Mouse (Mus musculus) CH12.LX (cell line): ENCODE measurements around the gene Pip5kl1. TPM values are rescaled to one million over a fixed set of nuclear protein-coding genes. Genes with fewer than 3 reads are reported as not detected.

Experiments
- DNase-seq: peaks from one replicate; pipeline ENCODE4 v3.0.0-alpha.2; 2013; ENCODE audit errors: extremely low read depth
- H3K27ac ChIP-seq: 2 replicates; pipeline ENCODE4 v1.5.1; 2012; ENCODE audit warnings: low read depth, mild to moderate bottlenecking, control low read depth, moderate library complexity; ENCODE audit not compliant: insufficient read depth
- H3K27me3 ChIP-seq: replicated peaks from 2 replicates; pipeline ENCODE3; 2012; ENCODE audit warnings: inconsistent platforms
- H3K36me3 ChIP-seq, 2 experiments: replicated peaks in 1 of 2; 2 replicates each; pipeline versions ENCODE3 to v1.6.1; 2012; ENCODE audit warnings: inconsistent platforms in 1 of 2, low read length in 1 of 2, mild to moderate bottlenecking in 1 of 2, mixed read lengths in 1 of 2, moderate library complexity in 1 of 2; ENCODE audit not compliant: control insufficient read depth in 1 of 2, insufficient read depth in 1 of 2
- H3K4me1 ChIP-seq, 2 experiments: 2 replicates each; pipeline ENCODE4 v1.6.1; 2012; ENCODE audit warnings: inconsistent platforms in 1 of 2, moderate library complexity in 1 of 2; ENCODE audit not compliant: insufficient read depth in 2 of 2, control insufficient read depth in 1 of 2
- H3K4me2 ChIP-seq: 2 replicates; pipeline ENCODE4 v1.6.1; 2012; ENCODE audit warnings: low read depth, mild to moderate bottlenecking, control low read depth; ENCODE audit not compliant: poor library complexity, insufficient read depth, severe bottlenecking
- H3K4me3 ChIP-seq, 3 experiments: fragments of 150-350 bp in 1 of 3; sonication (generic) in 1 of 3; replicated peaks in 1 of 3; 2 replicates each; pipeline versions ENCODE3 to v1.5.1; 2011 to 2012; ENCODE audit warnings: low read depth in 2 of 3, low read length in 2 of 3, mild to moderate bottlenecking in 2 of 3, moderate library complexity in 2 of 3, control low read depth in 1 of 3, improper control_type of control experiment in 1 of 3, inconsistent platforms in 1 of 3, mixed read lengths in 1 of 3; ENCODE audit not compliant: poor library complexity in 1 of 3
- H3K79me2 ChIP-seq: replicated peaks from 2 replicates; pipeline ENCODE4 v1.6.1; 2012; ENCODE audit warnings: mild to moderate bottlenecking, moderate library complexity; ENCODE audit not compliant: control insufficient read depth, poor library complexity, insufficient read depth, severe bottlenecking; ENCODE audit errors: extremely low read depth
- H3K9ac ChIP-seq: 2 replicates; pipeline ENCODE4 v1.6.1; 2012; ENCODE audit warnings: low read depth, mild to moderate bottlenecking, control low read depth, moderate library complexity; ENCODE audit not compliant: insufficient read depth
- H3K9me3 ChIP-seq: replicated peaks from 2 replicates; pipeline ENCODE3; 2012; ENCODE audit warnings: low read length, inconsistent platforms, mixed read lengths
- CHD1 ChIP-seq: IDR thresholded peaks from 2 replicates; pipeline ENCODE4 v1.6.1; 2012; ENCODE audit warnings: low read depth, low read length, improper control_type of control experiment, inconsistent platforms
- CHD2 ChIP-seq: IDR thresholded peaks from 2 replicates; pipeline ENCODE4 v1.6.1; 2011; ENCODE audit warnings: low read length, improper control_type of control experiment
- CTCF ChIP-seq, 2 experiments: IDR thresholded peaks in 1 of 2; conservative IDR thresholded peaks in 1 of 2; 2 replicates each; pipeline ENCODE4 v1.5.1; 2011 to 2012; ENCODE audit warnings: low read depth in 2 of 2, low read length in 2 of 2, improper control_type of control experiment in 1 of 2, inconsistent platforms in 1 of 2, mild to moderate bottlenecking in 1 of 2, moderate library complexity in 1 of 2
- ELF1 ChIP-seq: IDR thresholded peaks from 2 replicates; pipeline ENCODE4 v1.6.1; 2014; ENCODE audit warnings: low read depth, mild to moderate bottlenecking, inconsistent platforms, low read length, improper control_type of control experiment
- EP300 ChIP-seq: IDR thresholded peaks from 2 replicates; pipeline ENCODE4 v1.6.1; 2011; ENCODE audit warnings: low read length, improper control_type of control experiment
- HCFC1 ChIP-seq: IDR thresholded peaks from 2 replicates; pipeline ENCODE4 v1.6.1; 2012; ENCODE audit warnings: low read depth, mild to moderate bottlenecking, inconsistent platforms, low read length, improper control_type of control experiment
- IRF4 ChIP-seq: IDR thresholded peaks from 2 replicates; pipeline ENCODE4 v1.6.1; 2014; ENCODE audit warnings: low read depth, mild to moderate bottlenecking, inconsistent platforms, low read length, improper control_type of control experiment
- JUN ChIP-seq: IDR thresholded peaks from 2 replicates; pipeline ENCODE4 v1.6.1; 2011; ENCODE audit warnings: low read depth, mild to moderate bottlenecking, low read length, improper control_type of control experiment, moderate library complexity; ENCODE audit not compliant: insufficient read depth
- JUND ChIP-seq: conservative IDR thresholded peaks from 2 replicates; pipeline ENCODE4 v1.6.1; 2011; ENCODE audit warnings: low read depth, low read length, improper control_type of control experiment
- KAT2A ChIP-seq: IDR thresholded peaks from 2 replicates; pipeline ENCODE4 v1.6.1; 2012; ENCODE audit warnings: low read length, improper control_type of control experiment, inconsistent platforms; ENCODE audit not compliant: insufficient replicate concordance
- MAFK ChIP-seq: IDR thresholded peaks from 2 replicates; pipeline ENCODE4 v1.6.1; 2011; ENCODE audit warnings: low read length, improper control_type of control experiment; ENCODE audit not compliant: insufficient replicate concordance
- MAX ChIP-seq: IDR thresholded peaks from 2 replicates; pipeline ENCODE4 v1.6.1; 2011; ENCODE audit warnings: low read length, improper control_type of control experiment
- MXI1 ChIP-seq: IDR thresholded peaks from 2 replicates; pipeline ENCODE4 v1.6.1; 2011; ENCODE audit warnings: mild to moderate bottlenecking, low read depth, low read length, improper control_type of control experiment
- PAX5 ChIP-seq: IDR thresholded peaks from 2 replicates; pipeline ENCODE4 v1.6.1; 2012; ENCODE audit warnings: low read length, inconsistent platforms, mixed read lengths
- RAD21 ChIP-seq: IDR thresholded peaks from 2 replicates; pipeline ENCODE4 v1.6.1; 2011; ENCODE audit warnings: low read depth, mild to moderate bottlenecking, low read length, improper control_type of control experiment, moderate library complexity
- SIN3A ChIP-seq: IDR thresholded peaks from 2 replicates; pipeline ENCODE4 v1.6.1; 2012; ENCODE audit warnings: low read length, improper control_type of control experiment, inconsistent platforms
- TBP ChIP-seq: conservative IDR thresholded peaks from 2 replicates; pipeline ENCODE4 v1.6.1; 2011; ENCODE audit warnings: low read depth, low read length, improper control_type of control experiment
- UBTF ChIP-seq: IDR thresholded peaks from 2 replicates; pipeline ENCODE4 v1.6.1; 2012; ENCODE audit warnings: low read depth, mild to moderate bottlenecking, inconsistent platforms, low read length, improper control_type of control experiment, moderate library complexity
- ZC3H11A ChIP-seq: IDR thresholded peaks from 2 replicates; pipeline ENCODE4 v1.6.1; 2012; ENCODE audit warnings: low read depth, mild to moderate bottlenecking, inconsistent platforms, low read length, improper control_type of control experiment
- ZMIZ1 ChIP-seq: IDR thresholded peaks from 2 replicates; pipeline ENCODE4 v1.6.1; 2012; ENCODE audit warnings: low read depth, mild to moderate bottlenecking, inconsistent platforms, low read length, improper control_type of control experiment
- ZNF384 ChIP-seq: IDR thresholded peaks from 2 replicates; pipeline ENCODE4 v1.6.1; 2012; ENCODE audit warnings: low read depth, low read length, improper control_type of control experiment, inconsistent platforms
- dilution Hi-C: fragments of 300-500 bp; cut with MboI; formaldehyde crosslinking; loops from 2 replicates; pipeline ENCODE4 v1.14.3; 2020; ENCODE audit warnings: low sequenced_read_pairs; ENCODE audit not compliant: extremely low pct_unique_long_range_greater_than_20kb, extremely low pct_ligation_motif_present
- in situ Hi-C: fragments of 300-500 bp; cut with MboI; formaldehyde crosslinking; loops from 3 replicates; pipeline ENCODE4 v1.14.3; 2019; ENCODE audit warnings: low sequenced_read_pairs, low pct_ligation_motif_present, low pct_unique_long_range_greater_than_20kb, mixed read lengths
- polyA plus RNA-seq: library from polyadenylated mRNA; unstranded; fragments of >175 nt; gene quantifications from 2 replicates; pipeline ENCODE4 v1.2.1, GENCODE M21; 2012; ENCODE audit warnings: low read depth; ENCODE audit not compliant: insufficient read length
- total RNA-seq, 2 experiments: library from RNA; depleted of rRNA; stranded (reverse); fragments of 300-350 nt in 1 of 2; fragments of >200 nt in 1 of 2; gene quantifications; 2 replicates each; pipeline ENCODE4 v1.2.3; 2012 to 2014

The Pip5kl1 gene
- total and polyA plus RNA-seq, 3 experiments = 0.28 to 0.64 (median 0.57) TPM

DNA sequence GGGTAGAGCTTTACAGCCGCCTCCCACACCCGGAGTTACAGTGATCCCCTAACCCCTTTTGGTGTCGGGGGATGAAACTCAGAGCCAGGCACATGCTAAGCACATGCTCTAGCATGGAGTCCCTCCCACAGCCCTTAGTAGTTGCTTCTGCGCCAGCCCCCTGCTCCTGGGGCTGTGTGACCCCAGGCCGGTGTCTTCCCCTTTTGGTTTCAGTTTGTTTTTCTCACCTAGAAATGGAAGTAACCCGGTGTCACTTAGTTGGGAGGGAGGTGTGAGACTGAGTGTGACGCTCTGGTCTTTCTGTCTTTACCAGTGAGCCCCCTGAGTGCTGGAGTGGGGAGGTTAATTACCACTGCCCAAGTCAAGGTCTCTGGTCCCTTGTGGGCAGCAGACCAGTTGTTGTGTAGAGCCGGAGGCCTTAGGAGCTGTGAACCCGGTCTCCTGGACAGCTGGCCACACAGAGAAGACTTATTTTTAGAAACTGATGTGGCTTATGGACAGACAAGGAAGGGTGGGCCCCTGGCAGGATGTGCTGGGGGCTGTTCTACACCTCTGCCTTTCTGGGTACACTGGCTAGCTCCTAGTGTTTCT is 13.2 kb downstream of the Pip5kl1 start (continued):
- no peak for TF ChIP-seq TBP
- TF ChIP-seq EP300 = no peak
- peak; percentile 52 for TF ChIP-seq HCFC1
- no peak for TF ChIP-seq JUND
- no peak for TF ChIP-seq MAFK
- peak; percentile 92 for TF ChIP-seq SIN3A
- TF ChIP-seq RAD21 = no peak

DNA sequence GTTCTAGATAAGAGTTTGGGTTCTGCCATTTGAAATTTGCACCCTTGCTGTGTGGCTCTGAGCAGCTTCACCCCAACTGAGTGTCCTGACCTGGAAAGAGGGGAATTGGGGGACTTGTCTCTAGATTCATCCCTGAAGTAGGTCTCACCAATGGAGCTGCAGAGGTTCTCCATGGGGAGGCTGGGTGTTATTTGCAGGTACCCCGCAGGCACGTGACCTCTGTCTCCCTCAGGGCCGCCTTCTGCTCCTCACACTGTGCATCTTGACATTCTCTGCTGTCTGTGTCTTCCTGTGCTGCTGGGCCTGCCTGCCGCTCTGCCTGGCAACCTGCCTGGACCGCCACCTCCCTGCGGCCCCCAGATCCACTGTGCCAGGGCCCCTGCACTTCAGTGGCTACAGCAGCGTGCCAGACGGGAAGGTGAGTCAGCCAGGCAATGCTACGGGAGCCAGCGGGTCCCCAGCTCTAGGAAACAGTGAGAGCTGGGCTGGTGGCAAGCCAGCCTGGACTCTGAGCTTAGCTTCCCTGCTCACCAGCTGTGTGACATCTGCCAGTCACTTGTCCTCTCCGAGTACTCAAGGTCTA is 14.7 kb downstream of the Pip5kl1 start:
- Histone ChIP-seq H3K4me1 (peaks cover 15 to 27% of the 10 kb centered on the region in 2 experiments), H3K4me3 (peak overlapping the region in 2 of 3 experiments; percentile 11 to 32), H3K9ac (no peak overlapping the region), H3K79me2 (peaks cover 34% of the 10 kb centered on the region), H3K27me3 (no peaks in the 10 kb centered on the region)
- no peak for TF ChIP-seq JUND
- no peak for TF ChIP-seq JUN
- TF ChIP-seq CHD2 = no peak
- no peak for TF ChIP-seq UBTF
- no peak for TF ChIP-seq ELF1
- TF ChIP-seq KAT2A = no peak
- no peak for TF ChIP-seq IRF4
- TF ChIP-seq PAX5 = no peak
- TF ChIP-seq MAFK = no peak
- TF ChIP-seq MXI1 = no peak
- TF ChIP-seq ZNF384 = no peak
- no peak for TF ChIP-seq ZC3H11A
- no peak for TF ChIP-seq CHD1
- TF ChIP-seq CTCF (conservative IDR thresholded peaks at IDR 0.05 in 1 of 2, IDR thresholded peaks at IDR 0.05 in 1 of 2; ENCODE audit: low read depth in 2 of 2, low read length in 2 of 2) = no peak
- no peak for TF ChIP-seq MAX
- no peak for TF ChIP-seq ZMIZ1
- TF ChIP-seq, all 38 proteins: peak for 0
- H3K9me3 ChIP-seq = no peaks in the 10 kb centered on the region
- peak overlapping the region; percentile 86; the same call in 1 of the 2 replicates for H3K4me2 ChIP-seq
- no peak for DNase-seq
- dilution Hi-C loops = no loop called here
- peaks cover 27 to 51% of the 10 kb centered on the region in 2 experiments for H3K36me3 ChIP-seq
- H3K27ac ChIP-seq = 0 out of 2 replicates have a peak overlapping the region, but pooled peaks have one; percentile 5
- in situ Hi-C loops = loop anchor here (5.0 kb wide), 1 partner anchor 93 kb away; no protein-coding TSS in a partner anchor
